Mouse (Mus musculus) frontal cortex, postnatal 10 days (tissue): Measurements from ENCODE around the gene Morc2a.

Experiments
- DNase-seq, 2 experiments: peaks; one replicate each; pipeline ENCODE4 v3.0.0; 2022; ENCODE audit warnings: low spot score in 2 of 2, mixed read lengths in 1 of 2

The Morc2a gene

GRCm38 (mm10) chr11:3684232-3684631, 35.2 kb downstream of the Morc2a start:
- DNase-seq, result no peak

DNA sequence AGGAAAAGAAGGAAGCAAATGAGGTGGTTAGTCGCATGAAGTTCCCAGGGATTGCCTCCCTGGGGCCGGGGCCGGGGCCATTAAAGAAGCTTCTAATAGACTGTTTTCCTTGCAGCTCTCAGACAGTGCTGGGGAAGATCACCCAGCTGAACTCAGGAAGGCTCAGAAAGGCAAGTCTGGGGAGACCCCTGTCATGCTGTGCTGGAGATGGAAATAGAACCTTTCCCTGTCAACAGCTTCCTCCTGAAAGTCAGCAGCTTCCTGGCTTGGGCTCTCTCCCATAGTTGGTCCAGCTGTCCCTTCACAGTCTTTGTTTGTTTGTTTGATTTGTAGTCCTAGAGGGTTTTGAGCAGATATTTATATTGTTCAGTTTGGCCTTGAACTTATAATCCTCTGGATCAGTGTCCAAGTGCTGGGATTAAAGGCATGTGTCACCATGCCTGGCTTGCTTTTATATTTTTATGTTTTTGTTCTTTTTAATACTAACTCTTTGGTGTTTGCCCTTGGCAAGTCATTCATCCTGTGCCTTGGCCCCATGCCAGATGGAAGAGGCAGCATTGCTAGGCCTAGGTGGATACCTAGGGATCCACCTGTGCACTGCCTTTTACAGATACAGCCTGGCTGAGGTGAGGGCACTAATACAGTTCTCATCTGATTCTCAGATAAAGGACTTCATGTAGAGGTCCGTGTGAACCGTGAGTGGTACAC, 35.9 kb downstream of the Morc2a start:
- no peak for DNase-seq

DNA sequence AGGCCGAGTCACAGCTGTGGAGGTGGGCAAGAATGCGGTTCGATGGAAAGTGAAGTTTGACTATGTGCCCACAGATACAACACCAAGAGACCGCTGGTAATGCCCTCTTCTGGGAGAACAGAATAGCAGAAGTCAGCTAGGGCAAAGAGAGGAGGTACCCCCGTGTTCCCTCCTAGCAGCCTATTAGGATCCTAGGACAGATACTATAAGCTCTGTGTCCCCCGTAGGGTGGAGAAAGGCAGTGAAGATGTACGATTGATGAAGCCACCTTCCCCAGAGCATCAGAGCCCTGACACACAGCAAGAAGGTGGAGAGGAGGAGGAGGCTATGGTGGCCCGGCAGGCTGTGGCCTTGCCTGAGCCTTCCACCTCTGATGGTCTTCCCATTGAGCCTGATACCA, 36.4 kb downstream of the Morc2a start:
- DNase-seq, result no peak

GRCm38 (mm10) chr11:3686318-3686717, 37.3 kb downstream of the Morc2a start:
- DNase-seq, result no peak

DNA sequence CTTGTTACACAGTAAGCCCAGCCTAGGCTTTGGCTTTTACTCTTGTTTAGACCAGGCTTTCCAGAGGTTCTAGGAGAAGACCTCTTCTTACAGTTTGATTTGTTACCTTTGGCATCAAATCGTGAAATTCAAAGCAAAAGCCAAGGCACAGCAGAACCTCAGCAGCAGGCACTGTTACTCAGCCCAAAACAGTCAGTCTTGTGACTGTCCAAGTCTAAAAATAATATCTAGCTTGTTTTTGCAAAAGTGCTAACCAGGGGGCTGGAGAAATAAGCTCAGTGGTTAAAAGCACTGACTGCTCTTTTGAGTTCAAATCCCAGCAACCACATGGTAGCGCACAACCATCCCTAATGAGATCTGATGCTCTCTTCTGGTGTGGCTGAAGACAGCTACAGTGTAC, 37.9 kb downstream of the Morc2a start:
- no peak for DNase-seq

GRCm38 (mm10) chr11:3691746-3692145, 42.8 kb downstream of the Morc2a start:
- no peak for DNase-seq

DNA sequence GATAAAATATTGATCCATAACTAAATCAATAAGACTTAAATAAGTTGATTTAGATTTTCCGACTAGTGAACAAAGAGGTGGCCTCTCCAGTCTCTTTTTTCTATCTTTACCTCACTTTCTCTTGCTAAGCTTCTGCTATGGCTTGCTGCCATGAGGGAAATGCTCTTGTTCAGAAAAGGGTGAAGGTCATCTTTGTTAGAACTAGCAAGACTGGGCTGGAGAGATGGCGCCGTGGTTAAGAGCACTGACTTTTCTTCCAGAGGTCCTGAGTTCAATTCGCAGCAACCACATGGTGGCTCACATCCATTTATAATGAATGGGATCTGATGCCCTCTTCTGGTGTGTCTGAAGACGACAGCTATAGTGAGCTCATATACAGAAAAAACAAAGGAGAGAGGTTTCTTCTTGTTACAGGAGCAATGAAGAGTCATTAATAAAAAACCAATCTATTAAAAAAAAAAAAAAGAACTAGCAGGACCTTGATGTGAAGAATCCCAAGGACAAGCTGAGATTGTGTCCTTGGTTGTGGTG, 47.2 kb downstream of the Morc2a start:
- no peak for DNase-seq

- DNase-seq, result no peak
Observed at GRCm38 (mm10) chr11:3697441-3697840, 48.5 kb downstream of the Morc2a start.

GRCm38 (mm10) chr11:3703089-3703992, 54.4 kb downstream of the Morc2a start:
- DNase-seq, result no peak

GRCm38 (mm10) chr11:3704404-3704803, 55.4 kb downstream of the Morc2a start:
- DNase-seq, result no peak

GRCm38 (mm10) chr11:3707057-3707456, 58.1 kb downstream of the Morc2a start:
- no peak for DNase-seq

GRCm38 (mm10) chr11:3710203-3710602, 61.2 kb downstream of the Morc2a start:
- DNase-seq, result no peak

GRCm38 (mm10) chr11:3714486-3714885, 65.5 kb downstream of the Morc2a start:
- DNase-seq, result peak in 1 of 2 experiments; percentile 61

GRCm38 (mm10) chr11:3716662-3717061, 67.7 kb downstream of the Morc2a start:
- no peak for DNase-seq

GRCm38 (mm10) chr11:3722036-3722435, 73.0 kb downstream of the Morc2a start:
- no peak for DNase-seq

- DNase-seq, result no peak
Observed at GRCm38 (mm10) chr11:3722861-3723260, 73.9 kb downstream of the Morc2a start.

DNA sequence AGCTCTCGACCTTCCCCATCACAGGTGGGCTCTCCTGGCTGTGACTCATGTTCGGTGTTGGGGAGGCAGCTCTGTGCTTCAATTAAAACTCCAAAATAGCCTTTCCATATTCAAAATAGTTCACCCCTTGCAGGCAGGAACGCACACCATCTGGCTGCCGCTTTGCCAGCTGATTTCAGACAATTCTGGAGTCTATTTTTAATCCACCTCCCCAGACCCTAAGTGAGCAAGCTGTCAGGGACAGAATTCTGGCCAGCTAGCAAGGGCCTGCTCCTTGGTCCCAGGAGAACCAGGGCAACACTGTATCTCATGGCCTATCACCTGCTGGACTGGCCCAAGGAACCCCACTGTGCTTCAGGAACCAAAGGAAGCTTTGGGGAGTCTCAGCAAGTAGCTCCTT, 74.9 kb downstream of the Morc2a start:
- no peak for DNase-seq

GRCm38 (mm10) chr11:3724726-3725125, 75.7 kb downstream of the Morc2a start:
- DNase-seq, result no peak

GRCm38 (mm10) chr11:3725331-3726054, 76.5 kb downstream of the Morc2a start:
- DNase-seq, result no peak

- no peak for DNase-seq
Observed at GRCm38 (mm10) chr11:3727438-3728105, 78.6 kb downstream of the Morc2a start.

DNA sequence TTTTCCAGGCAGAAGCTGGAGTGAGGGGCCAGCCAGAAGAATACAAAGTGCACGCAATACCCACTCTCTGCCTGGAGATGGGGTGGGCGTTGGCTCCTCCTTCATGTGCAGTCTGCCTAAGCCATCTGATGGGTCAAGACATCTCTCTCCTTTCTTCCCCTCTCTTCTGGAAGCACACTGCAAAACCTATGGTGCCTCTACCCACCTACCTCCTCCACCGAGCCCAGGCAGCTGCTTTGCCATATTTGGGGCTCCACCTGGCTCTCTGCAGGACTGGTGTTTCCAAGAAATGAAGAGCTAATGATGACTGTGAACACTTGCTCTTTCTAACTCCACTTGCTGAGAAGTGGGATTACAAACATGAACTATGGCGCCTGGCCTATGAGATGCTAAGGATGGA, 82.5 kb downstream of the Morc2a start:
- no peak for DNase-seq
